Mouse (Mus musculus): Measurements from ENCODE around the gene H2-DMb1. TPM values are rescaled to one million over a fixed set of nuclear protein-coding genes. Genes with fewer than 3 reads are reported as not detected.

H2-DMb1 gene
- 1.5 and 2.6 TPM in 2 replicates for polyA plus RNA-seq (2015; fragmentation: Nextera tagmentation; extraction: Ambion mirVana)

GRCm38 (mm10) chr17:34152923-34153322 is at the start of gene H2-DMb1:
TSS of gene H2-DMb1 (plus strand) at chr17:34153072.

GRCm38 (mm10) chr17:34119249-34120179 is 33.4 kb upstream of the H2-DMb1 start, which contains the start of gene H2-DMa:
TSS of gene H2-DMa (plus strand) at chr17:34119541.

GRCm38 (mm10) chr17:34122188-34122984 is 30.5 kb upstream of the H2-DMb1 start, which contains the start of gene Brd2:
TSS of gene Brd2 (minus strand) at chr17:34122634.

DNA sequence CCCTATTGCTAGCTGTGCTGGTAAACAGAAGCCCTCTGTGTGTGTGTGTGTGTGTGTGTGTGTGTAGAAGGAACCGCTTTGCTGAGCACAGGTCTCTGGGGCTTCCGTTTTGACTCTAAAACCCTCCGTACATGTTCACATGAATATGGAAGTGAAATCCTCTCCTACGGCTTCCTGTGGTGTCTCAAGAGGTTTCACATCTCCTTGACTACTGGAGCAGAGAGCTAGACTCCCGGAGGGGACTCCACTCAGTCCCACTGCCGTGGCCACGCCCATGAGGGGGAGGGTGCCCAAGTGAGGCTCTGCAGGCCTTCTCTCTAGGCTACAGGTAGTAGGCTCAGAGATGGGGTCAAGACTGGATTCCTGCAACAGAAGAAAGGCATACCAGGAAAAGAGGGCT is 9.8 kb upstream of the H2-DMb1 start, which contains the start of gene H2-DMb2:
H2-DMb2 (plus strand) TSS at position 275 of the 400 bp plus-strand sequence.

DNA sequence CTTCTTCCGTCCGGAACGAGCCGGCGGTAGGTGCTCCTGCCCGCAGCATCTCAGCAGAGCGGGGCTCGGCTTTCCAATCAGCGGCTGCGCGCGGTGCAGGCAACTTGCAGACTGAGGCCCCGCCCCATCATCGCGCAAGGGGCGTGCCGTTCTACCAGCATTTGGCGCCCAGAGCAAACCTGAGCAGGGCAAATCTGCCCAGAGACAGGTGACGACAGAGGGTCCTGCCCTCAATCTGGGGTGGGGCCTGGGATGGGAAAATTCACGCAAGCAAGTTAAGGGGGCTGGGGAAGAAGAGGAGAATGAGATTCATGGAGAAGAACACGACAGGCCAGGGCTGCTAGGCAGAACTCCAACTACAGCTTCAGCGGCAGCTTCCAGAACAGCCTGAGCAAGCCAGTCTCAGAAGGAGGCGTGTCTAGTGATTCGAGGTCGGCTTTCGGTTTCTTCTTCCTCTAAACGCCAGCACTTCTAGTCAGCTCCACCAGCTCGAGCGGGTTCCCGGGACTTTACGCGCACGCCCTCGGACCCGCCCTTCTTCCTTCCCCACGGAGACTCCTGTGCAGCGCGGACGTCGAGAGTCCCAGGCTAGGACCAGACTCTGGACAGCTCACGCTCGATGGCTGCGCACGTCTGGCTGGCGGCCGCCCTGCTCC is 34.5 kb downstream of the H2-DMb1 start, which contains the start of the genes Tap1 and Psmb9:
Tap1 (plus strand) TSS at position 293 of the 656 bp plus-strand sequence.
Psmb9 (minus strand) TSS at position 504 of the 656 bp plus-strand sequence.

DNA sequence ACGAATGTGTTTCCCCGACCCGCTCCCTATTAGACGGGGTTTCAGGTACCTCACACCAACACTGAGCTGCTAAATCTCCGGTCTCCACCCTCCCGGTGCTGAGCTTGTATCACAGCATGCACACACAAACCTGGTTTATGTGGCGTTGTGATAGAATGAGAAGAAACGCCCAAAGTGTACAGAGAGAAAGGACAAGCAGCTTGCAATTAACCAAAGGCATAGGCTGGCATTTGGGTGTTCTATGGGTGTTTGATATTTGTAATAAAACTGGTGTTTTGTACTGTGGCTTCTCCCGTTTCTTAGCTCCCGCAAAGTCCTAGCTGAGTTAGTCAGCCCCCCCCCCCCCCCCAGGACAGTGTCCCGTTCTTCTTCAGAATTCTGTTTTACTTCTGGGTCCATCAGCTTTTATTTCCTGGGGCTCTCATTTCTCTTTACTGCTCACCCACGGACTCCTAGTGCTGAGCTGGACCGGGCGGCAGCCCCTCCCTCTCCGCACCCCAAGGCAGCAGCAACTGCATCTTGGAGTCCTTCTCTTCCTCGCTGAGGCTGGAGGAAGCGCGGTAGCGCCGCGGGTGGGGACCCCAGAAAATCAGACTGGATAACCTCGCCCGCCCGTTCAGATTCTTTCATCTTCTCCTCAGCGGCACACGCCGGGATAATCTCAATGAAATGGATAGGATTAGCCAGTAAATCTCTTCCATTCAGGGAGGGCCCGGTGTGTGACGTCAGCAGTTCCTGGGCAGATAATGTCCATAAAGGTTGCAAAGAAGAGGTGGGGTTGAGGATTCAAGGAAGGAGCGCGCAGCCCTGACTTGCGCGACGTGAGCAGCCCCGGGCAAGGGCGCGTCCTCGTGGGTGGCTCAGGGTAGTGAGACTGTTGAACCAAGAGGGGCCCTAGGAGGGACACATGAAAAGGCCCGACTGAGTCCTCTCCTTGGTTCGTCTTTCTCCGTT is 44.3 kb downstream of the H2-DMb1 start, which contains the start of gene Psmb8:
Psmb8 (plus strand) TSS at position 781 of the 954 bp plus-strand sequence.

DNA sequence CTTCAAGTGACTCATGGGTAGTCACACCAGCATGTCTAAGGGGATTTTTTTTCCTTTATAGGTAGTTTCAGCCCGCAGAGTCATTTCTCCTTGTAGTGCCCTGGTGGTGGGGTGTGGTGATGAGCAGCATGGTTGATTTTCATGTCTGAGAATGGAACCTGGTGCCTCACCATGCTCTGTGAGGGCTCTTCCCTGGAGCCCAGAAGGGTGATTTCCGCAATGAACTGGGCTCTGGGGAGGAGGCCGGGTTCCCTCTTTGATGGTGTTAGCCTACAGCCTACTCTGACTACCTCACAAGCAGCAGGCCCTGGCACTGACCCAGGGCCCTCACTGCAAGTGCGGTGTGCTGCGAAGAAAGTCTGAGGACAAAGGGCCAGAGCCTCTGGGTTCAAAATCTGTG is 50.6 kb downstream of the H2-DMb1 start, which contains the start of gene Tap2:
Tap2 (plus strand) TSS at position 84 of the 400 bp plus-strand sequence.

Other genes starting within 250 kb of the H2-DMb1 start
- 0.20 and 0.88 TPM in 2 replicates for gene Platr17, start 247.9 kb upstream of the H2-DMb1 start, polyA plus RNA-seq (2015; fragmentation: Nextera tagmentation; extraction: Ambion mirVana)
- 23.1 and 26.3 TPM in 2 replicates for gene Daxx, start 243.7 kb upstream of the H2-DMb1 start, polyA plus RNA-seq (2015; fragmentation: Nextera tagmentation; extraction: Ambion mirVana)
- 68.1 and 71.1 TPM in 2 replicates for gene Tapbp, start 237.2 kb upstream of the H2-DMb1 start, polyA plus RNA-seq (2015; fragmentation: Nextera tagmentation; extraction: Ambion mirVana)
- gene Zbtb22, start 237.2 kb upstream of the H2-DMb1 start, polyA plus RNA-seq (2015; fragmentation: Nextera tagmentation; extraction: Ambion mirVana), result 12.5 and 13.1 TPM in 2 replicates
- gene Rgl2, start 223.5 kb upstream of the H2-DMb1 start, polyA plus RNA-seq (2015; fragmentation: Nextera tagmentation; extraction: Ambion mirVana), result 23.8 and 27.2 TPM in 2 replicates
- gene Pfdn6, start 212.7 kb upstream of the H2-DMb1 start, polyA plus RNA-seq (2015; fragmentation: Nextera tagmentation; extraction: Ambion mirVana), result 93.9 and 108 TPM in 2 replicates
- 18.0 and 19.4 TPM in 2 replicates for gene Wdr46, start 212.4 kb upstream of the H2-DMb1 start, polyA plus RNA-seq (2015; fragmentation: Nextera tagmentation; extraction: Ambion mirVana)
- gene B3galt4, start 201.6 kb upstream of the H2-DMb1 start, polyA plus RNA-seq (2015; fragmentation: Nextera tagmentation; extraction: Ambion mirVana), result 6.4 and 6.7 TPM in 2 replicates
- 28.7 and 29.0 TPM in 2 replicates for gene Vps52, start 197.3 kb upstream of the H2-DMb1 start, polyA plus RNA-seq (2015; fragmentation: Nextera tagmentation; extraction: Ambion mirVana)
- gene Rps18, start 197.1 kb upstream of the H2-DMb1 start, polyA plus RNA-seq (2015; fragmentation: Nextera tagmentation; extraction: Ambion mirVana), result 1,535 and 1,858 TPM in 2 replicates
- gene H2-K1, start 152.7 kb upstream of the H2-DMb1 start, polyA plus RNA-seq (2015; fragmentation: Nextera tagmentation; extraction: Ambion mirVana), result 97.3 and 136 TPM in 2 replicates
- gene Ring1, start 128.4 kb upstream of the H2-DMb1 start, polyA plus RNA-seq (2015; fragmentation: Nextera tagmentation; extraction: Ambion mirVana), result 12.7 and 13.4 TPM in 2 replicates
- gene H2-Ke6, start 125.0 kb upstream of the H2-DMb1 start, polyA plus RNA-seq (2015; fragmentation: Nextera tagmentation; extraction: Ambion mirVana), result 39.1 and 39.5 TPM in 2 replicates
- gene Slc39a7, start 121.4 kb upstream of the H2-DMb1 start, polyA plus RNA-seq (2015; fragmentation: Nextera tagmentation; extraction: Ambion mirVana), result 139 and 141 TPM in 2 replicates
- gene Rxrb, start 121.3 kb upstream of the H2-DMb1 start, polyA plus RNA-seq (2015; fragmentation: Nextera tagmentation; extraction: Ambion mirVana), result 22.6 and 25.7 TPM in 2 replicates
- gene Col11a2, start 113.6 kb upstream of the H2-DMb1 start, polyA plus RNA-seq (2015; fragmentation: Nextera tagmentation; extraction: Ambion mirVana), result 0.26 and 0.34 TPM in 2 replicates
- gene H2-Oa, start 60.7 kb upstream of the H2-DMb1 start, polyA plus RNA-seq (2015; fragmentation: Nextera tagmentation; extraction: Ambion mirVana), result 0.24 TPM in 1 of 2 replicates, not detected in the other
- gene H2-DMa, start 33.5 kb upstream of the H2-DMb1 start, polyA plus RNA-seq (2015; fragmentation: Nextera tagmentation; extraction: Ambion mirVana), result 5.8 and 8.1 TPM in 2 replicates
- 53.0 and 53.2 TPM in 2 replicates for gene Brd2, start 30.4 kb upstream of the H2-DMb1 start, polyA plus RNA-seq (2015; fragmentation: Nextera tagmentation; extraction: Ambion mirVana)
- 0.13 TPM in 1 of 2 replicates, not detected in the other for gene H2-DMb2, start 9.8 kb upstream of the H2-DMb1 start, polyA plus RNA-seq (2015; fragmentation: Nextera tagmentation; extraction: Ambion mirVana)
- gene Tap1, start 34.5 kb downstream of the H2-DMb1 start, polyA plus RNA-seq (2015; fragmentation: Nextera tagmentation; extraction: Ambion mirVana), result 20.0 and 21.3 TPM in 2 replicates
- gene Psmb9, start 34.7 kb downstream of the H2-DMb1 start, polyA plus RNA-seq (2015; fragmentation: Nextera tagmentation; extraction: Ambion mirVana), result 8.6 and 8.7 TPM in 2 replicates
- gene Psmb8, start 44.6 kb downstream of the H2-DMb1 start, polyA plus RNA-seq (2015; fragmentation: Nextera tagmentation; extraction: Ambion mirVana), result 24.2 and 30.5 TPM in 2 replicates
- 9.6 and 12.5 TPM in 2 replicates for gene Tap2, start 50.5 kb downstream of the H2-DMb1 start, polyA plus RNA-seq (2015; fragmentation: Nextera tagmentation; extraction: Ambion mirVana)
- 0.14 and 0.29 TPM in 2 replicates for gene H2-Ob, start 85.8 kb downstream of the H2-DMb1 start, polyA plus RNA-seq (2015; fragmentation: Nextera tagmentation; extraction: Ambion mirVana)
- 5.8 and 6.3 TPM in 2 replicates for gene H2-Ab1, start 104.6 kb downstream of the H2-DMb1 start, polyA plus RNA-seq (2015; fragmentation: Nextera tagmentation; extraction: Ambion mirVana)
- 0.88 and 0.93 TPM in 2 replicates for gene H2-Aa, start 134.8 kb downstream of the H2-DMb1 start, polyA plus RNA-seq (2015; fragmentation: Nextera tagmentation; extraction: Ambion mirVana)
- gene H2-Eb1, start 152.8 kb downstream of the H2-DMb1 start, polyA plus RNA-seq (2015; fragmentation: Nextera tagmentation; extraction: Ambion mirVana), result 2.4 and 3.0 TPM in 2 replicates
- not detected in 2 replicates for gene H2-Eb2, start 172.6 kb downstream of the H2-DMb1 start, polyA plus RNA-seq (2015; fragmentation: Nextera tagmentation; extraction: Ambion mirVana)
- gene Btnl2, start 201.8 kb downstream of the H2-DMb1 start, polyA plus RNA-seq (2015; fragmentation: Nextera tagmentation; extraction: Ambion mirVana), result not detected in 2 replicates
- gene Btnl1, start 224.1 kb downstream of the H2-DMb1 start, polyA plus RNA-seq (2015; fragmentation: Nextera tagmentation; extraction: Ambion mirVana), result not detected in 2 replicates
- gene BC051142, start 245.7 kb downstream of the H2-DMb1 start, polyA plus RNA-seq (2015; fragmentation: Nextera tagmentation; extraction: Ambion mirVana), result 0.42 and 0.47 TPM in 2 replicates